Mouse (Mus musculus) adrenal gland, adult 2 months (tissue): ENCODE measurements at regions not wholly inside any gene's neighbourhood (a gene's known extent, or its start where the extent isn't known, plus 50 kb on each side); places are given as distances from the start of the nearest gene placed in this dataset.

Experiments used
- DNase-seq: peaks from one replicate; pipeline ENCODE4 v3.0.0; 2021

- DNase-seq = peak; percentile 10
Observed at GRCm38 (mm10) chr4:56160551-56161256, 579.2 kb upstream of the Gm26657 start.

GRCm38 (mm10) chr4:56157521-56158065 lies 582.3 kb upstream of the Gm26657 start:
- no peak for DNase-seq

- no peak for DNase-seq
Observed at GRCm38 (mm10) chr4:56150716-56151115, 589.2 kb upstream of the Gm26657 start.

GRCm38 (mm10) chr4:56143827-56144226 lies 596.0 kb upstream of the Gm26657 start:
- no peak for DNase-seq

GRCm38 (mm10) chr4:56136837-56137236 lies 603.0 kb upstream of the Gm26657 start:
- peak; percentile 14 for DNase-seq

- no peak for DNase-seq
Observed at GRCm38 (mm10) chr4:56134350-56134749, 602.1 kb upstream of the Klf4 start.

- DNase-seq = no peak
Observed at GRCm38 (mm10) chr4:56127730-56128482, 595.6 kb upstream of the Klf4 start.

- DNase-seq = no peak
Observed at GRCm38 (mm10) chr4:56124515-56124914, 592.2 kb upstream of the Klf4 start.

GRCm38 (mm10) chr4:56122198-56122597 lies 589.9 kb upstream of the Klf4 start:
- no peak for DNase-seq

GRCm38 (mm10) chr4:56121664-56122063 lies 589.4 kb upstream of the Klf4 start:
- DNase-seq = no peak

GRCm38 (mm10) chr4:56120357-56120756 lies 588.1 kb upstream of the Klf4 start:
- DNase-seq = no peak

- DNase-seq = peak; percentile 89
Observed at GRCm38 (mm10) chr4:56113701-56114196, 581.5 kb upstream of the Klf4 start.

- peak; percentile 30 for DNase-seq
Observed at GRCm38 (mm10) chr4:56112931-56113700, 580.9 kb upstream of the Klf4 start.

GRCm38 (mm10) chr4:56106962-56107361 lies 574.7 kb upstream of the Klf4 start:
- DNase-seq = no peak

GRCm38 (mm10) chr4:56102314-56102713 lies 570.0 kb upstream of the Klf4 start:
- DNase-seq = no peak

- peak; percentile 43 for DNase-seq
Observed at GRCm38 (mm10) chr4:56090796-56091195, 558.5 kb upstream of the Klf4 start.

- DNase-seq = no peak
Observed at GRCm38 (mm10) chr4:56088701-56089100, 556.4 kb upstream of the Klf4 start.

- no peak for DNase-seq
Observed at GRCm38 (mm10) chr4:56086306-56086705, 554.0 kb upstream of the Klf4 start.

- no peak for DNase-seq
Observed at GRCm38 (mm10) chr4:56084205-56084604, 551.9 kb upstream of the Klf4 start.

GRCm38 (mm10) chr4:56082411-56082810 lies 550.1 kb upstream of the Klf4 start:
- no peak for DNase-seq

GRCm38 (mm10) chr4:56080960-56081359 lies 548.7 kb upstream of the Klf4 start:
- no peak for DNase-seq

GRCm38 (mm10) chr4:56070664-56071334 lies 538.5 kb upstream of the Klf4 start:
- peak; percentile 7 for DNase-seq
